Mouse (Mus musculus) midbrain, embryonic 15.5 days (tissue): ENCODE data around the gene Neurog2. TPM values are rescaled to one million over a fixed set of nuclear protein-coding genes. Genes with fewer than 3 reads are reported as not detected.

Experiments used
- ATAC-seq: fragments of 200-750 bp; cut with Nextera tagmentation; replicated peaks from 2 replicates; pipeline ENCODE4 v1.8.0; 2017; ENCODE audit warnings: moderate TSS enrichment
- H3K27ac ChIP-seq: fragments of 300-500 bp; sonication (generic); 2 replicates; pipeline ENCODE4 v1.5.1; 2015; ENCODE audit warnings: mild to moderate bottlenecking, inconsistent platforms
- H3K27me3 ChIP-seq: fragments of 300-500 bp; sonication (generic); replicated peaks from 2 replicates; pipeline ENCODE4 v1.6.1; 2015; ENCODE audit warnings: inconsistent platforms
- H3K36me3 ChIP-seq: fragments of 300-500 bp; sonication (generic); replicated peaks from 2 replicates; pipeline ENCODE4 v1.6.1; 2015; ENCODE audit warnings: inconsistent platforms
- H3K4me1 ChIP-seq: fragments of 300-500 bp; sonication (generic); 2 replicates; pipeline ENCODE4 v1.6.1; 2015; ENCODE audit warnings: inconsistent platforms
- H3K4me2 ChIP-seq: fragments of 300-500 bp; sonication (generic); 2 replicates; pipeline ENCODE4 v1.6.1; 2015; ENCODE audit warnings: inconsistent platforms, mild to moderate bottlenecking, moderate library complexity
- H3K4me3 ChIP-seq: fragments of 300-500 bp; sonication (generic); 2 replicates; pipeline ENCODE4 v1.5.1; 2015; ENCODE audit warnings: mild to moderate bottlenecking, inconsistent platforms
- H3K9ac ChIP-seq: fragments of 300-500 bp; sonication (generic); 2 replicates; pipeline ENCODE4 v1.6.1; 2015; ENCODE audit warnings: mild to moderate bottlenecking, inconsistent platforms
- H3K9me3 ChIP-seq: fragments of 300-500 bp; sonication (generic); 2 replicates; pipeline ENCODE4 v1.6.1; 2016; ENCODE audit warnings: inconsistent platforms
- WGBS: fragments of 180-500 bp; shearing (Covaris S2); methylation state at CpG from one replicate; pipeline ENCODE4 v1.1.7; 2015; ENCODE audit warnings: mixed read lengths; 5-methylcytosine and 5-hydroxymethylcytosine counted together
- polyA plus RNA-seq: library from polyadenylated mRNA; unstranded; fragments of >200 nt; fragmentation: Nextera tagmentation; extraction: Ambion mirVana; gene quantifications from 2 replicates; pipeline ENCODE4 v1.2.1, GENCODE M21; 2015

Gene Neurog2
- polyA plus RNA-seq, 1 experiment from 2014 or later, result 15.1 TPM

DNA sequence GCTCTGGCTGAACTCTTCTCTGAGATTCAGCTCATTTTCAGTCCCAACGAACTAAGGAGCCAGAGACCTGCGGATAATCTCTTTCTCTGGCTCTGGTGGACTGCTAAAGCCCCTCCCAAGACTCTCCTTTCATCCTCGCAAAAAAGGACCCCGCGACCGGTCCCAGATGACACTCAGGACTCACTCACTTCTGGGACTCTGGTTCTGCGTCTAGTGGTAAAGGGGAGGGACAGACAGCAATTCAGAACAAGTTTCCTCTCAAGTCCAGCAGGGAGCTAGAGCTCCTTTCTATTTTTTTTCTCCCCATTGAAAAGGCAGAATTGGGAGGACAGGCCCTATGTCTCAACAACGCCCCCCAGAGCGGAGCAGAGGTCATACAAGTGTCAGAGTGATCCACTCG is 1.4 kb upstream of the Neurog2 start:
- Histone ChIP-seq H3K27me3 (peaks cover 53% of the 10 kb centered on the region), H3K4me2 (peak overlapping the region; percentile 94), H3K9me3 (no peaks in the 10 kb centered on the region), H3K27ac (no peak overlapping the region), H3K9ac (no peak overlapping the region), H3K36me3 (no peaks in the 10 kb centered on the region), H3K4me1 (peaks cover 60% of the 10 kb centered on the region), H3K4me3 (peak overlapping the region; percentile 59; the same call in 1 of the 2 replicates)
- WGBS, result under 1% methylated on average over 10 of the region's 10 CpGs
- ATAC-seq, result no peak

DNA sequence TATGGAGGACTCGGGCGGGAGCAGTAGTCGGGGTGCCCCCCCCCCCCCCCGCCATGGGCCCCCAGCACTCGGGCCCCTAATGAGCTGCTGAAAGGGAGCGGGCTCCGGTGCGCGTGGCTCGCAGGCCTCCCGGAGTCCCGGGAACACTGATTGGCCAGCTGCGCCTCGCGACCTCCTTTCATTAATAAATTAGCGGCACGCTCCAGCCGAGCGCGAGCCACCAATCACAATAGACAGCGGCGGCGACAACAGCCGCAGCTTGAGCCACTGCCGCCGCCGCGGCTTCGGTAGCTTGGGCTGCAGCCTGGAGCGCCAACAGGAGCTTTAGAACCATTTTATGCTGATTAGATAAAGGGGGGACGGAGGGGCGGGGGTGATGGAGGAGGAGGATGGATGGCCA is 404 bp upstream of the Neurog2 start:
- WGBS, result under 1% methylated on average over 32 of the region's 32 CpGs
- H3K9me3 ChIP-seq, result no peaks in the 10 kb centered on the region
- H3K36me3 ChIP-seq, result no peaks in the 10 kb centered on the region
- peak; percentile 70 for ATAC-seq
- H3K9ac ChIP-seq, result peak overlapping the region; percentile 55
- H3K4me3 ChIP-seq, result peak overlapping the region; percentile 59
- H3K4me2 ChIP-seq, result peak overlapping the region; percentile 94
- peaks cover 52% of the 10 kb centered on the region for H3K27me3 ChIP-seq
- peaks cover 56% of the 10 kb centered on the region for H3K4me1 ChIP-seq
- H3K27ac ChIP-seq, result peak overlapping the region; percentile 78

- peak overlapping the region; percentile 59 for H3K4me3 ChIP-seq
- peak overlapping the region; percentile 78 for H3K27ac ChIP-seq
- WGBS, result under 1% methylated on average over 58 of the region's 58 CpGs
- peak overlapping the region; percentile 55 for H3K9ac ChIP-seq
- H3K4me1 ChIP-seq, result peaks cover 41% of the 10 kb centered on the region
- H3K36me3 ChIP-seq, result no peaks in the 10 kb centered on the region
- no peaks in the 10 kb centered on the region for H3K9me3 ChIP-seq
- peak; percentile 82 for ATAC-seq
- peak overlapping the region; percentile 94 for H3K4me2 ChIP-seq
- H3K27me3 ChIP-seq, result peaks cover 46% of the 10 kb centered on the region
These were observed 1.4 kb downstream of the Neurog2 start for GRCm38 (mm10) chr3:127634101-127634983.

- ATAC-seq, result no peak
- no peaks in the 10 kb centered on the region for H3K9me3 ChIP-seq
- no peak overlapping the region for H3K27ac ChIP-seq
These were observed 2.0 kb downstream of the Neurog2 start for GRCm38 (mm10) chr3:127634984-127635349.

DNA sequence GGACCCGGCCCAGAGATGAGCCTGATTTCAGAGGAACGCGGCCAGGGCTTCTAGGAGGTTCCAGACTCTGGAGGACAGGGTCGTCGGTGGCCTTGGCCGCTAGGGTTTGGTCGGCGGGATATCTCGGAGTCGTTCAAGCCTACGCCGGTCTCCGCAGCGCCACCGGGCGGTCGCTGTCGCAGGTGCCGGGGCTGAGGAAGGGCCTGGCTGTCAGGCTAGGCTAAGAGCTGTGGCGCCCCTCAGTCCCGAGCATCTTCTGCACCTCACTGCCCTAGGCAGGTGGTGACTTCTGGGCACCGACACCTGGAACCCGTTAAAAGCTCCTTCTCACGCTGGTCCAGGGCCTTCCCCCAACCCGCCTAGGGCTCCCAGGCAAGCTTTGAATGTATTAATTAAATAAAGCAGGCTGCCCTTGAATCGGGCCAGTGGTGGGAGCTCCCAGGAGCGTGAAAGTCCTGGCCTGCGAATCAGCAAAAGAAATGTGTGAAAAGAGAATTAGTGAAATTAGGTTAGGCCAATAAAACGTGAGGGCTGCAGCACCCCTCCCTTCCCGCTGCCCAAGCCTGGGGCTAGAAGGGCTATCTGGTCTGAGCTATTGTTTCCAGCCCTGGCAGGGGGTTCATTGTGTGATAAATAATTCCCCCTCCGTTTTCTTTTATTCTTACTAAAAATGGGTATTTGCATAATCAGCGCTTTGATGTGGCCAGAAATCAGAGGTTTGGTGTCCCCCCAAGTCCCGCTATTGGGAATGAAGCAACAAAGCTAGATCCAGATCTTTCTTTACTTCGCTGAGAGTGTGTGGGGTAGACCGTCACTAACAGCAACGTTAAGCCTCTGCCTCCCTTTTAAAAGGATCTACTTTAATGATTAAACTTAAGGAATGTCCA is 7.2 kb downstream of the Neurog2 start:
- ATAC-seq, result peak; percentile 75
- no peak overlapping the region for H3K9ac ChIP-seq
- peaks cover 52% of the 10 kb centered on the region for H3K27me3 ChIP-seq
- peak overlapping the region; percentile 7; the same call in 1 of the 2 replicates for H3K4me3 ChIP-seq
- H3K4me2 ChIP-seq, result peak overlapping the region; percentile 34
- H3K9me3 ChIP-seq, result no peaks in the 10 kb centered on the region
- H3K27ac ChIP-seq, result no peak overlapping the region
- no peaks in the 10 kb centered on the region for H3K36me3 ChIP-seq
- 2% methylated on average over 36 of the region's 36 CpGs for WGBS
- H3K4me1 ChIP-seq, result peaks cover 28% of the 10 kb centered on the region

More at GRCm38 (mm10) chr3:127634984-127635349, 2.0 kb downstream of the Neurog2 start:
- Histone ChIP-seq H3K4me3 (peak overlapping the region; percentile 59), H3K36me3 (no peaks in the 10 kb centered on the region), H3K27me3 (peaks cover 46% of the 10 kb centered on the region), H3K4me1 (peaks cover 48% of the 10 kb centered on the region), H3K4me2 (peak overlapping the region; percentile 94), H3K9ac (no peak overlapping the region)
- whole genome bisulfite sequencing, result 3% methylated on average over 3 of the region's 3 CpGs

- Histone ChIP-seq H3K27ac (no peak overlapping the region), H3K27me3 (peaks cover 57% of the 10 kb centered on the region), H3K9ac (no peak overlapping the region), H3K36me3 (no peaks in the 10 kb centered on the region), H3K4me3 (no peak overlapping the region), H3K4me2 (peak overlapping the region; percentile 34), H3K9me3 (no peaks in the 10 kb centered on the region), H3K4me1 (peaks cover 28% of the 10 kb centered on the region)
- ATAC-seq, result peak; percentile 48
- 5% methylated on average over 37 of the region's 37 CpGs for WGBS
These were observed 8.1 kb downstream of the Neurog2 start for GRCm38 (mm10) chr3:127640762-127641700.

DNA sequence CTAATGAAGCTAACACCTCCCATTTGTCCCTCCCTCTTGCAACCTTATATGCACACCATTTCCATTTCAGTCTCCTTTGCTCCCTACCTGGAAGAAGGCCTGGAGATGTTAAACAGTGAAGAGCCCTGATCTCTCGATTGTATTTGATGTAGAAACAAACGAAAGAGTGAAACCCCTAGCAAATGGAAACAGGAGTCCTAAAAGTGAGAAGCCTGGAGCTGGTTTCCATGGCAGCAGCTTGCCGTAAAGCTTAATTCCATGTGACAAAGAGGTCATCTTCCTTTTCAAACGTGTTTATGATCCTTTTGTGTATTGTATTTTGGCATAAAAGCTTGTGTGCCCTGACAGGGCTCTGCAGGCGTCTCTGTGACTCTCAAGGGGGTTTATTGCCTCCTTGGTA is 9.3 kb downstream of the Neurog2 start:
- Histone ChIP-seq H3K27ac (no peak overlapping the region), H3K36me3 (no peaks in the 10 kb centered on the region), H3K9ac (no peak overlapping the region), H3K4me3 (no peak overlapping the region), H3K9me3 (no peaks in the 10 kb centered on the region), H3K4me1 (peaks cover 33% of the 10 kb centered on the region), H3K4me2 (peak overlapping the region; percentile 16; the same call in 1 of the 2 replicates), H3K27me3 (peaks cover 61% of the 10 kb centered on the region)
- 1% methylated on average over 5 of the region's 5 CpGs for WGBS
- ATAC-seq, result no peak

GRCm38 (mm10) chr3:127646156-127646825 is 13.4 kb downstream of the Neurog2 start:
- ATAC-seq, result peak; percentile 66
- Histone ChIP-seq H3K9ac (no peak overlapping the region), H3K27me3 (peaks cover 60% of the 10 kb centered on the region), H3K4me3 (no peak overlapping the region), H3K4me2 (no peak overlapping the region), H3K36me3 (no peaks in the 10 kb centered on the region), H3K27ac (no peak overlapping the region), H3K9me3 (no peaks in the 10 kb centered on the region), H3K4me1 (peaks cover 13% of the 10 kb centered on the region)
- WGBS, result 31% methylated on average over 18 of the region's 18 CpGs

- Histone ChIP-seq H3K4me1 (no peaks in the 10 kb centered on the region), H3K4me2 (no peak overlapping the region), H3K36me3 (no peaks in the 10 kb centered on the region), H3K27ac (no peak overlapping the region), H3K4me3 (no peak overlapping the region), H3K9ac (no peak overlapping the region), H3K9me3 (no peaks in the 10 kb centered on the region), H3K27me3 (peaks cover 37% of the 10 kb centered on the region)
- peak; percentile 72; the same call in 1 of the 2 replicates for ATAC-seq
- WGBS, result 30% methylated on average over 7 of the region's 7 CpGs
These were observed 19.1 kb downstream of the Neurog2 start for GRCm38 (mm10) chr3:127651742-127652653.

- H3K27ac ChIP-seq, result no peak overlapping the region
- no peak overlapping the region for H3K4me3 ChIP-seq
- H3K9ac ChIP-seq, result no peak overlapping the region
- peaks cover 32% of the 10 kb centered on the region for H3K27me3 ChIP-seq
- no peaks in the 10 kb centered on the region for H3K9me3 ChIP-seq
- no peaks in the 10 kb centered on the region for H3K36me3 ChIP-seq
- H3K4me2 ChIP-seq, result no peak overlapping the region
- peaks cover 11% of the 10 kb centered on the region; the same call in 1 of the 2 replicates for H3K4me1 ChIP-seq
- ATAC-seq, result no peak
- WGBS, result 46% methylated on average over 7 of the region's 7 CpGs
These were observed 27.8 kb downstream of the Neurog2 start for GRCm38 (mm10) chr3:127660712-127661111.
